Mouse (Mus musculus) midbrain, embryonic 14.5 days (tissue): ENCODE data around the gene Lsamp. TPM values are rescaled to one million over a fixed set of nuclear protein-coding genes. Genes with fewer than 3 reads are reported as not detected.

Experiments used
- ATAC-seq: fragments of 200-750 bp; cut with Nextera tagmentation; 2 replicates; pipeline ENCODE4 v1.8.0; 2017; ENCODE audit warnings: moderate number of reproducible peaks, moderate library complexity; ENCODE audit not compliant: low FRiP score, low TSS enrichment
- DNase-seq: peaks from one replicate; pipeline ENCODE4 v3.0.0-alpha.2; 2015
- H3K27ac ChIP-seq: fragments of 300-500 bp; sonication (generic); replicated peaks from 2 replicates; pipeline ENCODE4 v1.5.1; 2014; ENCODE audit warnings: mild to moderate bottlenecking, low read depth, low read length, moderate library complexity
- H3K27me3 ChIP-seq: fragments of 300-500 bp; sonication (generic); 2 replicates; pipeline ENCODE4 v1.6.1; 2014; ENCODE audit warnings: low read length, control low read depth, mixed read lengths; ENCODE audit not compliant: control insufficient read depth, insufficient read depth
- H3K36me3 ChIP-seq: fragments of 300-500 bp; sonication (generic); 2 replicates; pipeline ENCODE4 v1.6.1; 2014; ENCODE audit warnings: low read length, control low read depth; ENCODE audit not compliant: control insufficient read depth, insufficient read depth
- H3K4me1 ChIP-seq: fragments of 300-500 bp; sonication (generic); 2 replicates; pipeline ENCODE4 v1.6.1; 2014; ENCODE audit warnings: mild to moderate bottlenecking, antibody characterized with exemption, low read length, control low read depth; ENCODE audit not compliant: control insufficient read depth, insufficient read depth
- H3K4me2 ChIP-seq: fragments of 300-500 bp; sonication (generic); 2 replicates; pipeline ENCODE4 v1.6.1; 2014; ENCODE audit warnings: mild to moderate bottlenecking, low read length, moderate library complexity
- H3K4me3 ChIP-seq: fragments of 300-500 bp; sonication (generic); replicated peaks from 2 replicates; pipeline ENCODE4 v1.5.1; 2014; ENCODE audit warnings: low read depth, low read length
- H3K9ac ChIP-seq: fragments of 300-500 bp; sonication (generic); replicated peaks from 2 replicates; pipeline ENCODE4 v1.6.1; 2014; ENCODE audit warnings: mild to moderate bottlenecking, low read length, moderate library complexity
- H3K9me3 ChIP-seq: fragments of 300-500 bp; sonication (generic); 2 replicates; pipeline ENCODE4 v1.6.1; 2016; ENCODE audit warnings: low read length, control low read depth, mixed read lengths; ENCODE audit not compliant: control insufficient read depth
- WGBS: fragments of 180-500 bp; shearing (Covaris S2); extraction: QIAGEN DNeasy Blood & Tissue Kit; methylation state at CpG from one replicate; pipeline ENCODE4 v1.1.7; 2014; 5-methylcytosine and 5-hydroxymethylcytosine counted together
- polyA plus RNA-seq: library from polyadenylated mRNA; unstranded; fragments of >200 nt; fragmentation: Nextera tagmentation; extraction: Ambion mirVana; gene quantifications from 2 replicates; pipeline ENCODE4 v1.2.1, GENCODE M21; 2014

Gene Lsamp
- polyA plus RNA-seq, 1 experiment from 2014 or later: 79.5 TPM

GRCm38 (mm10) chr16:40627159-40627558 is 643.0 kb downstream of the Lsamp start:
- no peak overlapping the region for H3K4me3 ChIP-seq
- DNase-seq (no peak), ATAC-seq (no peak)
- no peak overlapping the region for H3K27ac ChIP-seq
- no peaks in the 10 kb centered on the region for H3K36me3 ChIP-seq
- no peaks in the 10 kb centered on the region for H3K27me3 ChIP-seq
- no peak overlapping the region for H3K9ac ChIP-seq
- WGBS: 80% methylated on average over 5 of the region's 5 CpGs
- no peak overlapping the region for H3K4me2 ChIP-seq
- H3K4me1 ChIP-seq: no peaks in the 10 kb centered on the region
- no peaks in the 10 kb centered on the region for H3K9me3 ChIP-seq

- Histone ChIP-seq H3K4me3 (no peak overlapping the region), H3K9me3 (no peaks in the 10 kb centered on the region), H3K27me3 (no peaks in the 10 kb centered on the region), H3K27ac (no peak overlapping the region), H3K9ac (no peak overlapping the region), H3K36me3 (no peaks in the 10 kb centered on the region), H3K4me1 (no peaks in the 10 kb centered on the region), H3K4me2 (no peak overlapping the region)
- WGBS: 70% methylated on average over 3 of the region's 3 CpGs
- peak; percentile 65 for DNase-seq
- ATAC-seq: peak; percentile 86
Observed at GRCm38 (mm10) chr16:40639621-40640371, 655.6 kb downstream of the Lsamp start.

- H3K36me3 ChIP-seq: no peaks in the 10 kb centered on the region
- ATAC-seq (no peak), DNase-seq (no peak)
- H3K4me1 ChIP-seq: no peaks in the 10 kb centered on the region
- WGBS: 79% methylated on average over 5 of the region's 5 CpGs
- no peak overlapping the region for H3K4me3 ChIP-seq
- no peak overlapping the region for H3K4me2 ChIP-seq
- no peak overlapping the region for H3K9ac ChIP-seq
- no peaks in the 10 kb centered on the region for H3K9me3 ChIP-seq
- no peaks in the 10 kb centered on the region for H3K27me3 ChIP-seq
- no peak overlapping the region for H3K27ac ChIP-seq
Observed at GRCm38 (mm10) chr16:40652800-40653199, 668.6 kb downstream of the Lsamp start.

GRCm38 (mm10) chr16:40653508-40653907 is 669.3 kb downstream of the Lsamp start:
- no peaks in the 10 kb centered on the region for H3K4me1 ChIP-seq
- H3K4me3 ChIP-seq: no peak overlapping the region
- no peaks in the 10 kb centered on the region for H3K36me3 ChIP-seq
- no peaks in the 10 kb centered on the region for H3K27me3 ChIP-seq
- 0 out of 2 replicates have a peak overlapping the region, but pooled peaks have one; percentile 5 for H3K27ac ChIP-seq
- H3K9me3 ChIP-seq: no peaks in the 10 kb centered on the region
- H3K9ac ChIP-seq: no peak overlapping the region
- DNase-seq (no peak), ATAC-seq (no peak)
- H3K4me2 ChIP-seq: no peak overlapping the region
- 77% methylated on average over 1 of the region's 1 CpGs for whole genome bisulfite sequencing

- Histone ChIP-seq H3K4me3 (no peak overlapping the region), H3K4me1 (no peaks in the 10 kb centered on the region), H3K36me3 (no peaks in the 10 kb centered on the region), H3K27me3 (no peaks in the 10 kb centered on the region), H3K9me3 (no peaks in the 10 kb centered on the region), H3K27ac (no peak overlapping the region), H3K4me2 (no peak overlapping the region), H3K9ac (no peak overlapping the region)
- no peak for DNase-seq
- 87% methylated on average over 5 of the region's 5 CpGs for WGBS
- no peak for ATAC-seq
Observed at GRCm38 (mm10) chr16:40656347-40656746, 672.2 kb downstream of the Lsamp start.

GRCm38 (mm10) chr16:40656871-40657270 is 672.7 kb downstream of the Lsamp start:
- no peak overlapping the region for H3K9ac ChIP-seq
- no peak for ATAC-seq

GRCm38 (mm10) chr16:40685531-40685930 is 701.4 kb downstream of the Lsamp start:
- no peaks in the 10 kb centered on the region for H3K36me3 ChIP-seq
- ATAC-seq (no peak), DNase-seq (no peak)
- no peak overlapping the region for H3K27ac ChIP-seq
- no peak overlapping the region for H3K9ac ChIP-seq
- no peaks in the 10 kb centered on the region for H3K9me3 ChIP-seq
- no peak overlapping the region for H3K4me3 ChIP-seq
- no peaks in the 10 kb centered on the region for H3K27me3 ChIP-seq
- H3K4me2 ChIP-seq: no peak overlapping the region
- no peaks in the 10 kb centered on the region for H3K4me1 ChIP-seq

More at GRCm38 (mm10) chr16:40656871-40657270, 672.7 kb downstream of the Lsamp start:
- Histone ChIP-seq H3K4me2 (no peak overlapping the region), H3K27me3 (no peaks in the 10 kb centered on the region), H3K4me1 (no peaks in the 10 kb centered on the region), H3K27ac (no peak overlapping the region), H3K9me3 (no peaks in the 10 kb centered on the region), H3K36me3 (no peaks in the 10 kb centered on the region), H3K4me3 (no peak overlapping the region)
- DNase-seq: no peak
- WGBS: 52% methylated on average over 6 of the region's 6 CpGs

GRCm38 (mm10) chr16:40692292-40692691 is 708.1 kb downstream of the Lsamp start:
- H3K4me2 ChIP-seq: no peak overlapping the region
- 9% methylated on average over 2 of the region's 2 CpGs for WGBS
- H3K27me3 ChIP-seq: no peaks in the 10 kb centered on the region
- no peak overlapping the region for H3K27ac ChIP-seq
- H3K9me3 ChIP-seq: no peaks in the 10 kb centered on the region
- DNase-seq (peak; percentile 61), ATAC-seq (peak; percentile 53)
- H3K4me3 ChIP-seq: no peak overlapping the region
- H3K9ac ChIP-seq: no peak overlapping the region
- H3K36me3 ChIP-seq: no peaks in the 10 kb centered on the region
- 0 out of 2 replicates have a peak, but pooled peaks cover 4% of the 10 kb centered on the region for H3K4me1 ChIP-seq

- Histone ChIP-seq H3K27ac (no peak overlapping the region), H3K9me3 (no peaks in the 10 kb centered on the region), H3K27me3 (no peaks in the 10 kb centered on the region), H3K4me3 (no peak overlapping the region), H3K36me3 (no peaks in the 10 kb centered on the region), H3K4me1 (no peaks in the 10 kb centered on the region), H3K9ac (no peak overlapping the region), H3K4me2 (no peak overlapping the region)
- ATAC-seq: no peak
- no peak for DNase-seq
- 86% methylated on average over 3 of the region's 3 CpGs for WGBS
Observed at GRCm38 (mm10) chr16:40697253-40697652, 713.1 kb downstream of the Lsamp start.
